Mouse (Mus musculus) kidney, postnatal 10 days (tissue): ENCODE measurements at regions not wholly inside any gene's neighbourhood (a gene's known extent, or its start where the extent isn't known, plus 50 kb on each side); places are given as distances from the start of the nearest gene placed in this dataset.
"Not testable (repeated sequence)": the region's sequence is repeated elsewhere in the genome, so short reads cannot be mapped to it uniquely, and the experiment has no call there.

Source experiments
- DNase-seq: peaks from one replicate; pipeline ENCODE4 v3.0.0; 2021; ENCODE audit warnings: mixed read lengths

GRCm38 (mm10) chr12:18207941-18208340, 306.4 kb upstream of the 5730507C01Rik start:
- peak; percentile 56 for DNase-seq

- DNase-seq, result not testable (repeated sequence)
Observed at GRCm38 (mm10) chr12:18216432-18216926, 297.8 kb upstream of the 5730507C01Rik start.

- no peak for DNase-seq
Observed at GRCm38 (mm10) chr12:18224516-18224915, 289.8 kb upstream of the 5730507C01Rik start.

- no peak for DNase-seq
Observed at GRCm38 (mm10) chr12:18226691-18227090, 287.6 kb upstream of the 5730507C01Rik start.

- not testable (repeated sequence) for DNase-seq
Observed at GRCm38 (mm10) chr12:18231896-18232295, 282.4 kb upstream of the 5730507C01Rik start.

GRCm38 (mm10) chr12:18236330-18236729, 278.0 kb upstream of the 5730507C01Rik start:
- not testable (repeated sequence) for DNase-seq

GRCm38 (mm10) chr12:18237549-18237948, 276.8 kb upstream of the 5730507C01Rik start:
- DNase-seq, result no peak
